Mouse (Mus musculus) cerebral cortex, adult 2 months (tissue): ENCODE data around the gene Spindoc.

ENCODE experiments used
- WGBS: fragments of 180-500 bp; shearing (Covaris S2); methylation state at CpG from one replicate; pipeline ENCODE4 v1.1.7; 2018; 5-methylcytosine and 5-hydroxymethylcytosine counted together

The Spindoc gene

DNA sequence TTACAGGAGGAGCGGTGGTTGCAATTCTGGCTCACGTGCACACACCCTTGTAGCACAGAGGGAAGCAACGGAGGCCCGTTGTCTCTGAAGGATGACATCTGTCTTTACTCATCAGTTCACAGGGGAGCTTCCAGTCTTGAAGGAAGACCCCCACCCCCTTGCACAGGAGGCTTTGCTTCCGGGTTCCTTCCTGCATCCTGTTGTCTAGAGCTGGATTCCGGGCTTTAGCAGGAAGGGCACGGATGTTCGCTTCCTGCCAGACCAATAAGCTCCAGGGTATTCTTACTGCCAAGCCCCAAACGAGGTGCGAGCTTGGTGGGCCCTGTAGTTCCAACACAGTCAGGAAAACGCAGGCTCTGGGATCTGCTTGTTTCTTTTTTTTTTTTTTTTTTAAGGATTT lies 17.8 kb upstream of the Spindoc start:
- WGBS, result 67% methylated on average over 11 of the region's 11 CpGs

DNA sequence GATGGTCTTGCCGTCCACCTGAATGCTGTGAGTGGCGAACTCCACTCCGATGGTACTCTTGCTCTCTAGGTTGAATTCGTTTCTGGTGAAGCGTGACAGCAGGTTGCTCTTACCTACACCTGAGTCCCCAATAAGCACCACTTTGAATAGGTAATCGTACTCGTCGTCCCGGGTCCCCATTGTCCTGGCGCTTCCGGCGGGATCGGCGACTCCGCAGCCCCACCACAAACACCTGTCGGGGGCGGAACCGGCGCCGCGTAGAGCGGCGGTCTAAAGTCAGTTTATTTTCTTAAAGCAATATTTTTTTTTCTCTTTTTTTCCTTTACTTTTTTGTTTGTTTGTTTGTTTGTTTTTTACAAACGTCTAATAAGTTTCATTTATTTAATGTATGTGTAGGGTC lies 16.1 kb upstream of the Spindoc start:
- WGBS, result 50% methylated on average over 24 of the region's 24 CpGs

- 61% methylated on average over 10 of the region's 10 CpGs for WGBS
Measured at GRCm38 (mm10) chr19:7396867-7397826, 14.4 kb upstream of the Spindoc start.

DNA sequence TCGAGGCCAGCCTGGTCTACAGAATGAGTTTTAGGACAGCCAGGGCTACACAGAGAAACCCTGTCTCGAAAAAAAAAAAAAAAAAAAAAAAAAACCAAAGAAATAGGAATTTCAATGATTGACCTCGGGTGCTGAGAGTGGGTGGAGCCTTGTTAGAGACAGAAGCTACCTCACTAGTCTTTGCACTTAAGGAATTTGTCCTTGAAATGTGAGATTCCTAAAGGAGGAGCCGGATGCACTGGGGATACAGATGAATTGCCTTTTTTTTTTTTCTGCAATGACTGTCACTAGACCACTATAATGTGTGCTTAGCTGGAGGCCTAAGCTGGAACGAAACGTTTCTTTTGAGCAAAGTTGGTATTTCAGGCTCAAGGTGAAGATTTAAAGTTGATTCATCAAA lies 5.7 kb upstream of the Spindoc start:
- 85% methylated on average over 6 of the region's 6 CpGs for WGBS

DNA sequence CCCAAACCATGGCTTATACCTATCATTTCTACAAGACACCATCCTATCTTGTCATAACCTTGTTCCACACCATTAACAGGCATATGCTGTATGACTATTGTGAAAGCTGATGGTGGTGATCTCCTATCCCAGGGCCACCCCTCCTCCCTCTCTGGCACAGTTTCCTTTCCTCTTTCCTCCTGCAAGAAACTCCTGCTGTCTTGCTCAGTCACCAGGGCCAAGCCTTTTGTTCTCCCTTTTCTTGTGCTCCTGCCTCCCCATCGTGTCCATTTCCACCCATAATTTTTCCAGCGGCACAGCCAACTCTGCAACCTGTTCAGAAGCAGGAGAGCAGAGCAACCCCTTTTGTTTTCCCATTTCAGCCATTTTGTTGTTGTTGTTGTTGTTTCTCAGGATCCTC lies 3.2 kb upstream of the Spindoc start:
- WGBS, result 21% methylated on average over 2 of the region's 2 CpGs

- WGBS, result under 1% methylated on average over 59 of the region's 60 CpGs
Measured at GRCm38 (mm10) chr19:7382248-7382902, 419 bp downstream of the Spindoc start.

GRCm38 (mm10) chr19:7381906-7382247 lies 917 bp downstream of the Spindoc start:
- WGBS, result 4% methylated on average over 8 of the region's 8 CpGs

DNA sequence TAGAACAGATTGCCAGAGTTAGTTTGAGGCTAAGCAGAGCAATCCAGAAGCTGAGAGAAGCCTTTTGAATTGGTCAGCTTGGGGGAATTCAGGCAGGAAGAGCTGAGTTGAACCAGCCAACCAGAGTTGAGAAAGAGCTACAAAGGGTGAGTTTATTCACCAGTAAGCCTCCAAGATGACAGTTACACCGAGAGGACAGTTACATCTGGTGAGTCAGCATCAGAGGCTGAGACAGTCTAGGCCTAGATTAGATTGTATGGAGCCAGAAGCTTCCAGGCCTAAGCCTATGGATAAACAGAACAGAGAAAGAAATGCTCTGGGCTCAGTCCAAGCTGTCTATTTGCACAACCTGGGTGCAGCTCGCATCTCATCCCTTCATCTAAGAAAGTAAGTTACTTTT lies 5.2 kb downstream of the Spindoc start:
- 71% methylated on average over 2 of the region's 2 CpGs for WGBS

DNA sequence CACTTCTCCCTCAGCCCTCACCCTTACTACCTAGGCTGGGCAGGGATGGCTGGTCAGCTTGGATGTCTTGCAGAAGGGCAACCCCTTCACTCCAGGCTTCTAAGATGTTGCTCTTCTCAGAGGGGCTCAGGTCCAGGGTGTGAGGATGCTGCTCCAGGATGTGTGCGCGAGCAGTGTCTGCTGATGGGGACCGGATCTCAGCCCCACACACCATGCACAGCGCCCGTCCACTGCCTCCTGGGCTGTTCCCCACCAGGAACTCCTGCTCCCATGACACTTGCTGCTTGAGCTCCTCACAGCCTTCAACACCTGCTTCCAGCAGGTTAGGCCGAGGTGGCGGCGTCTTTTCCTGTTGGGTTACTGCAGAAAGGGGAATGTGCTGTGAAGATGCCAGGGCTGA lies 8.3 kb downstream of the Spindoc start:
- 81% methylated on average over 8 of the region's 8 CpGs for WGBS

DNA sequence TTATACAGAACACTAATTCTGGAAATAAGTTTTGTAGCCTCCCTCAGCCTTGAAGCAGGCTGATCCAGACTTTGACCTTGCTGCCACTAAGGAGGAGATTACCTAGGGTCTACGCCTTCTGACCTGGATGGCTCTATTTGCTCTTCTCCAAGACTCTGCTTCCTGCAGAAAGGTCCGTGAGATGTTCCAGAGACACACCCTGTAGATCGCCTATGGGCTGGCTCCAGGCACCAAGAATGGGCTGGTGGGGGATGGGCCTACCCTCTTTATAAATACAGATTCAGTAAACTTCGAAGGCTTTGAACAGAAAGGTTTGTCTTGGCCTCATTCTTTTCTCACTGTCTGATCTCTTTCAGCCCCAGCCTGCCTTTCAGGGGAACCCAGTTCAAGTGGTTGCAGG lies 13.3 kb downstream of the Spindoc start:
- WGBS, result 76% methylated on average over 4 of the region's 4 CpGs

GRCm38 (mm10) chr19:7353636-7354035 lies 29.2 kb downstream of the Spindoc start:
- WGBS, result 62% methylated on average over 6 of the region's 6 CpGs

GRCm38 (mm10) chr19:7352809-7353495 lies 29.8 kb downstream of the Spindoc start:
- WGBS, result 66% methylated on average over 11 of the region's 11 CpGs

- 73% methylated on average over 1 of the region's 1 CpGs for WGBS
Measured at GRCm38 (mm10) chr19:7349993-7350392, 32.8 kb downstream of the Spindoc start.

DNA sequence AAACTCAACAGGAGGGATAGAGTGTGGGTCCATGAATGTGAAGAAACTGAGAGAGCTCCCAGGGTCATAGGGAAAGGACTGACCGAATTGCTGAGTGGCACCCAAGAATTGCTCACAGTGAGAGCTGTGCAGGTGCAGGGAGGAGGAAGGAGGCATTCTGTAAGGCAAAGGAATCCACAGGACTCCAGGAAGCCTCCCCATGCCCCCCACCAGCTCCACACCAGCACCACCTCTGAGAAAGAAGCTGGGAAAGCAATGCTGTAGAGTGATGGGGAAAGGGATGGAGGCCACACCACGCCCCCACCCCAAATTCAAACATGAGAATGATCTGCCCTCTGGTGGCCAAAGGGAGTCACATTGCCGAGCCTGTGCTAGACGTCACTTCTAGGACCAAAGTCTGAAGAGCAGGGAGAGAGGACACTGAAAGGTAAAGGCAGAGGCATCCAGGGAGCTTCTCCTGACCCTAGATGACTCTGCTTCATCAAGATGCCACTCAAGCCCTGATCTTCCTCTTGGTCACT lies 37.5 kb downstream of the Spindoc start:
- WGBS, result 19% methylated on average over 4 of the region's 4 CpGs

- WGBS, result 81% methylated on average over 2 of the region's 2 CpGs
Measured at GRCm38 (mm10) chr19:7342646-7343045, 40.1 kb downstream of the Spindoc start.

- 2% methylated on average over 62 of the region's 63 CpGs for WGBS
Measured at GRCm38 (mm10) chr19:7341512-7342397, 41.0 kb downstream of the Spindoc start, which contains the start of gene Mark2. Gene Mark2, minus strand, starts transcription at chr19:7341860.

GRCm38 (mm10) chr19:7340780-7341475 lies 41.9 kb downstream of the Spindoc start:
- WGBS, result 2% methylated on average over 43 of the region's 46 CpGs

- WGBS, result under 1% methylated on average over 15 of the region's 15 CpGs
Measured at GRCm38 (mm10) chr19:7340371-7340779, 42.4 kb downstream of the Spindoc start.

DNA sequence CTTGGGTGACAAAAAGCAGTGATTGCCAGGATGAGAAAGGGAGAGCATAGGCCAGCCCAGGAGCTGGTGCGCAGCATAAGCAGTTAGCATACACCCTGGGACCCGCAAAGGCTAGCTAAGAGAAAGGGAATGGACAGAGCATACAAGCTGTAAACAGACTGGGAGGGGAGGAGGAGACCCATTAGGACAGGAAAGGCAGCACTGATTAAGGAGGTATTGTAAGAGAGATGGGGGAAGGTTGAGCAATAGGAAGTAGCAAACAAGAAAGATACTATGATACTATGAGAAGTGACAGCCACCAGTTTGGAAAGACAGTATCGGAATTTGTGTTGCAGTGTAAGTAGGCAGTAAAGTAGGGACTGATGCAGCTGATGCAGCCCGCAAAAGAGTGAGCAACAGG lies 42.9 kb downstream of the Spindoc start:
- 18% methylated on average over 4 of the region's 4 CpGs for WGBS

DNA sequence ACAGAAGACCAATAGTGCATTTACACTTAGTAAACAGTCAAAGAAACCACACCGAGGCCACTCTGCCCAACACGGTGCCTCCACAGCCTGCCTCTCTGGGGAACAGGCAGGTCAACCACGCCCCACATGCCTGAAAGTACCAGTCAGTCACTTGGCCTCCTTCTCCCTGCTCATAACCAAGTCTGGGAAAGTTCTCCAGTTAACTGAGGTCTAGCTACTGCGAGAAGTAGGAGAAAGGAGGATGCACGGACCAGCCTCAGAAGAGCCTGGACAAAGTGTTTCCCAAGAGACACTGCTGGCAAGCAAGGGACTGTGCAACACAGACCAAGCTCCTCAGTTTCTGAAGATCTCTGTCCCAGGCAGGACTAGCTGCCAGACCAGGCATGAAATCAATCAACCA lies 43.8 kb downstream of the Spindoc start:
- 22% methylated on average over 5 of the region's 5 CpGs for WGBS
